Mouse (Mus musculus) intestine, postnatal 0 days (tissue): Measurements from ENCODE around the gene Pcx. TPM values are rescaled to one million over a fixed set of nuclear protein-coding genes. Genes with fewer than 3 reads are reported as not detected.
A peak's percentile ranks its signal among the peaks of the same experiment; 100 is the strongest.
"Not testable (repeated sequence)": the region's sequence is repeated elsewhere in the genome, so short reads cannot be mapped to it uniquely, and the experiment has no call there.

Experiments
- ATAC-seq: fragments of 200-750 bp; cut with Nextera tagmentation; 2 replicates; pipeline ENCODE4 v1.8.0; 2017; ENCODE audit warnings: mild to moderate bottlenecking, moderate TSS enrichment, moderate library complexity
- H3K27ac ChIP-seq: fragments of 300-500 bp; sonication (generic); 2 replicates; pipeline ENCODE4 v1.5.1; 2014; ENCODE audit warnings: mild to moderate bottlenecking, low read depth, low read length, moderate library complexity
- H3K27me3 ChIP-seq: fragments of 300-500 bp; sonication (generic); replicated peaks from 2 replicates; pipeline ENCODE4 v1.6.1; 2014; ENCODE audit warnings: low read length, mixed read lengths; ENCODE audit not compliant: control insufficient read depth, insufficient read depth
- H3K36me3 ChIP-seq: fragments of 300-500 bp; sonication (generic); 2 replicates; pipeline ENCODE4 v1.6.1; 2014; ENCODE audit warnings: mild to moderate bottlenecking, moderate library complexity; ENCODE audit not compliant: control insufficient read depth, insufficient read depth
- H3K4me1 ChIP-seq: fragments of 300-500 bp; sonication (generic); replicated peaks from 2 replicates; pipeline ENCODE4 v1.6.1; 2014; ENCODE audit warnings: antibody characterized with exemption, low read length, mixed read lengths; ENCODE audit not compliant: control insufficient read depth, insufficient read depth
- H3K4me2 ChIP-seq: fragments of 300-500 bp; sonication (generic); replicated peaks from 2 replicates; pipeline ENCODE4 v1.6.1; 2014; ENCODE audit warnings: low read depth, mild to moderate bottlenecking, moderate library complexity
- H3K4me3 ChIP-seq: fragments of 300-500 bp; sonication (generic); 2 replicates; pipeline ENCODE4 v1.5.1; 2014; ENCODE audit warnings: low read depth, low read length
- H3K9ac ChIP-seq: fragments of 300-500 bp; sonication (generic); 2 replicates; pipeline ENCODE4 v1.6.1; 2014; ENCODE audit warnings: mild to moderate bottlenecking, low read depth, low read length
- H3K9me3 ChIP-seq: fragments of 300-500 bp; sonication (generic); 2 replicates; pipeline ENCODE4 v1.6.1; 2016; ENCODE audit warnings: mixed run types; ENCODE audit not compliant: control insufficient read depth
- CTCF ChIP-seq: sonication (generic); IDR thresholded peaks from 2 replicates; pipeline ENCODE4 v1.5.1; 2016; ENCODE audit warnings: low read depth, mild to moderate bottlenecking, control low read depth, antibody characterized with exemption, moderate library complexity
- WGBS: fragments of 180-500 bp; shearing (Covaris S2); extraction: QIAGEN DNeasy Blood & Tissue Kit; methylation state at CpG from one replicate; pipeline ENCODE4 v1.1.7; 2014; 5-methylcytosine and 5-hydroxymethylcytosine counted together
- polyA plus RNA-seq: library from polyadenylated mRNA; unstranded; fragments of >200 nt; fragmentation: Nextera tagmentation; extraction: Ambion mirVana; gene quantifications from 2 replicates; pipeline ENCODE4 v1.2.1, GENCODE M21; 2015

Gene Pcx
- polyA plus RNA-seq, 1 experiment from 2014 or later: 6.1 TPM

DNA sequence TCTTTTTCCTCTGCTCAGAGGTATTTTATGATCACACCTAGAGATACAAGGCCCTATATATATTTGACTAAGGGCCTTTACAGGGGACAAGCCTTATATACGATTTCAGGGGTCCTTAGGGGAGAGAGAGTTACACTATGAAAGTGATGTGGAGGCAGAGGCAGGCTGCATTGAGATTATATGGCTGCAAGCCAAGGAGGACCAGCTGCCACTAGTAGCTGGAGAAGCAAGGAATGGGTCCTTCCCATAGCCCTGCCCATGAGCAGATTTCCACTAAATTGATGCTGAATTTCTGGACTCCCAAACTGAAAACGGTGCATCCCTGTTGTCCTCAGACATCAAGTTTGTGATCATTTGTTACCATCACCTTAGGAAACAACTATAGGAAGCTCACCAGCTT is 73.6 kb downstream of the Pcx start:
- no peak overlapping the region for H3K4me3 ChIP-seq
- no peak for ATAC-seq
- no peaks in the 10 kb centered on the region for H3K4me1 ChIP-seq
- no peak overlapping the region for H3K9ac ChIP-seq
- H3K27ac ChIP-seq: no peak overlapping the region
- no peaks in the 10 kb centered on the region for H3K9me3 ChIP-seq
- no peaks in the 10 kb centered on the region for H3K36me3 ChIP-seq
- WGBS: 59% methylated on average over 2 of the region's 2 CpGs
- TF ChIP-seq CTCF: no peak
- no peak overlapping the region for H3K4me2 ChIP-seq
- H3K27me3 ChIP-seq: no peaks in the 10 kb centered on the region

- not testable (repeated sequence) for H3K27ac ChIP-seq, H3K27me3 ChIP-seq, ATAC-seq, H3K4me3 ChIP-seq, H3K4me2 ChIP-seq, H3K4me1 ChIP-seq, H3K9me3 ChIP-seq, H3K9ac ChIP-seq, H3K36me3 ChIP-seq
Measured at GRCm38 (mm10) chr19:4586783-4587182, 76.5 kb downstream of the Pcx start.

DNA sequence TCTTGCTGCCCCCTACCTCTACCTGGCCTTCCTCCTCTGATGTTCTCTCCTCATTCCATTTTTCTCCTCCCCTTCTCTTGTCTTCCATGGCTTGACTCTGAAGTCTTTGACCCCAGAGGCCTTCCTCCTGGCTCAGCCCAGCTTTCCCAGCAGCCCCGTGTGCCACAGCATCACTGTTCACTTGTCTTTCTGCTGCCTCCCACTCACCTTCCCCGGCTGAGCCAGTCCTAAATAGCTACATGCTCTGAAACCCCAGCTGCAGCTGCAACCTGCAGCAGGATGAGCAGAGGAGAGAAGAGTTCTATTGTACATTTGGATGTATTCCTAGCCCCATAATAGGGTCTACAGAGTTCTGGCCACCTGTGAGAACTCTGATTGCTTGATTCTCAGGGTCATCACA is 77.2 kb downstream of the Pcx start:
- Histone ChIP-seq H3K4me1 (no peaks in the 10 kb centered on the region), H3K36me3 (no peaks in the 10 kb centered on the region), H3K4me2 (no peak overlapping the region), H3K4me3 (no peak overlapping the region), H3K27ac (no peak overlapping the region), H3K27me3 (no peaks in the 10 kb centered on the region), H3K9me3 (no peaks in the 10 kb centered on the region), H3K9ac (no peak overlapping the region)
- WGBS: 67% methylated on average over 2 of the region's 2 CpGs
- TF ChIP-seq CTCF: no peak
- no peak for ATAC-seq

DNA sequence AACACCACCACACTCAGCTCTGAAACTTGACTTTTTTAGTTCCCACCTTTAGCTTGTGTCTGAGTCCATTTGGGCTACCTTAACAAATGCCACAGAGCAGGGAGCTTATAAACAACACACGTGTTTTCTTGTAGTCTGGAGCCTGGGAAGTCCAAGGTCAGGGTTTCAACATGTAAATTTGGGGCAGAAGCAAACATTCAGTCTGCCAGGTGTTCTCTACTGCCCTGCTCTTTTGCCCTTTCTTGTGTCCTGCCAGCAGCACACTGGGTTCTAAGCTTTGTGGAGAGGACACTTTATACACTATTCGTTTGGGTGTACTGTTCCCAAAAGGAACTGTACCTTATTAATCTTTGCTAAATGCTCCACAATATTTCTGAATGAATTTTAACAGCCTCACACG is 78.2 kb downstream of the Pcx start:
- no peaks in the 10 kb centered on the region for H3K36me3 ChIP-seq
- no peak overlapping the region for H3K27ac ChIP-seq
- no peak for TF ChIP-seq CTCF
- ATAC-seq: no peak
- H3K4me2 ChIP-seq: no peak overlapping the region
- WGBS: 57% methylated on average over 3 of the region's 3 CpGs
- H3K4me3 ChIP-seq: no peak overlapping the region
- H3K27me3 ChIP-seq: no peaks in the 10 kb centered on the region
- H3K9ac ChIP-seq: no peak overlapping the region
- H3K9me3 ChIP-seq: no peaks in the 10 kb centered on the region
- H3K4me1 ChIP-seq: no peaks in the 10 kb centered on the region

GRCm38 (mm10) chr19:4589081-4589480 is 78.8 kb downstream of the Pcx start:
- no peak for ATAC-seq
- no peak overlapping the region for H3K4me2 ChIP-seq
- no peaks in the 10 kb centered on the region for H3K9me3 ChIP-seq
- no peaks in the 10 kb centered on the region for H3K27me3 ChIP-seq
- H3K9ac ChIP-seq: no peak overlapping the region
- H3K4me3 ChIP-seq: no peak overlapping the region
- TF ChIP-seq CTCF: peak; percentile 78
- no peak overlapping the region for H3K27ac ChIP-seq
- no peaks in the 10 kb centered on the region for H3K4me1 ChIP-seq
- 76% methylated on average over 1 of the region's 1 CpGs for WGBS
- no peaks in the 10 kb centered on the region for H3K36me3 ChIP-seq

- H3K27me3 ChIP-seq: no peaks in the 10 kb centered on the region
- no peak for TF ChIP-seq CTCF
- H3K4me1 ChIP-seq: no peaks in the 10 kb centered on the region
- no peak overlapping the region for H3K4me3 ChIP-seq
- no peak overlapping the region for H3K4me2 ChIP-seq
- H3K9ac ChIP-seq: no peak overlapping the region
- H3K9me3 ChIP-seq: no peaks in the 10 kb centered on the region
- H3K36me3 ChIP-seq: no peaks in the 10 kb centered on the region
- no peak overlapping the region for H3K27ac ChIP-seq
- WGBS: 71% methylated on average over 3 of the region's 3 CpGs
- no peak for ATAC-seq
Measured at GRCm38 (mm10) chr19:4590025-4590424, 79.8 kb downstream of the Pcx start.

DNA sequence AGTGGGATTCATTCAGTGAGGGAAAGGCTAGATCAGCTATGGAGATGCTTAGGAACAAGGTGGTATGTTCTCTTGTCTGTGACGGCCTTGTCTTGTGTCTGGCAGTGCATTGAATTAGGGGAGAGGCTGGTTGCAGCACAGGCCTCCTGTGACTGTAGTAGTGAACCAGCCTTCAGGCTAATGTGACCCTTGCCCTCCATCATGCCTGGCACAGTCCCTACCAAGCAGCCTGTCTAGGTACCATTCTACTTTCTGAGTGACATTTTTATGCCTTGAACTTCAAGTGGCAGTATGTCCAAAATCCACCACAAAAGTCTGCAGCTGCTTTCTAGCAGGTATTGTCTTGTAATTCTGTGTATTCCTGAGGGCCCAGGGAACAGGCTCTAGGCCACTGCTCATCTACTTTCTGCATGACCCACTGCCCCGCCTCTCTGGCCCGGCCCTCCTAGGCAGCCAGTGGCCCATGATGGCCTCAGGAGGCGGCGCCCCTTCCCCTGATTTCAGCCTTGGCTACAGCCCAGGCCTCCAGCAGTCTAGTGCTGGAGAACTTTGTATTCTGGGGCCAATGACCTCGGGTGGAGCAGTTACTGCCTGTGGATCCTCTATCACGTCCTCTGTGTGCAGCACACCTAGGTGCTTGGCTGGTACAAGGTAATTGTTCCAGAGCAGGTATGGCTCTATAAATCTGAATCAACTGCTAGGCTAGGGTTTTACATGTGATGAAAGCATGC is 83.7 kb downstream of the Pcx start:
- no peaks in the 10 kb centered on the region for H3K4me1 ChIP-seq
- no peaks in the 10 kb centered on the region for H3K27me3 ChIP-seq
- TF ChIP-seq CTCF: no peak
- no peak overlapping the region for H3K27ac ChIP-seq
- H3K4me3 ChIP-seq: no peak overlapping the region
- WGBS: 30% methylated on average over 7 of the region's 7 CpGs
- no peaks in the 10 kb centered on the region for H3K36me3 ChIP-seq
- 0 out of 2 replicates have a peak overlapping the region, but pooled peaks have one; percentile 3 for H3K4me2 ChIP-seq
- H3K9me3 ChIP-seq: no peaks in the 10 kb centered on the region
- H3K9ac ChIP-seq: no peak overlapping the region
- ATAC-seq: peak; percentile 78
